Mouse (Mus musculus): ENCODE data around the gene Spsb3. TPM values are rescaled to one million over a fixed set of nuclear protein-coding genes. Genes with fewer than 3 reads are reported as not detected.

Gene Spsb3
- polyA plus RNA-seq, 1 experiment: 55.5 TPM

- Histone ChIP-seq H3K27me3 (replicated peaks; ENCODE audit: control insufficient read depth, insufficient read depth, low read length) (no peaks in the 10 kb centered on the region), H3K4me1 (ENCODE audit: control insufficient read depth, insufficient read depth, low read length) (peaks cover 15% of the 10 kb centered on the region; the same call in 1 of the 2 replicates), H3K4me3 (ENCODE audit: insufficient read depth, low read depth, low read length) (no peak overlapping the region), H3K36me3 (ENCODE audit: control insufficient read depth, insufficient read depth, low read length) (no peaks in the 10 kb centered on the region; the same call in none of the 2 replicates), H3K27ac (ENCODE audit: insufficient read depth, low read depth, low read length) (no peak overlapping the region)
- no peak for DNase-seq
- WGBS: 74% methylated on average over 13 of the region's 13 CpGs
- TF ChIP-seq CTCF (conservative IDR thresholded peaks at IDR 0.05; ENCODE audit: insufficient read depth, insufficient read length, low read depth, low read length) (no peak), POLR2A (IDR thresholded peaks at IDR 0.05; ENCODE audit: low read depth, low read length) (peak; percentile 4)
Observed at GRCm38 (mm10) chr17:24891321-24891720, 4.9 kb downstream of the Spsb3 start.

GRCm38 (mm10) chr17:24892785-24893184 lies 6.3 kb downstream of the Spsb3 start:
- no peaks in the 10 kb centered on the region for H3K27me3 ChIP-seq (replicated peaks; ENCODE audit: control insufficient read depth, insufficient read depth, low read length)
- H3K27ac ChIP-seq (ENCODE audit: insufficient read depth, low read depth, low read length): no peak overlapping the region
- H3K4me1 ChIP-seq (ENCODE audit: control insufficient read depth, insufficient read depth, low read length): peaks cover 14% of the 10 kb centered on the region; the same call in 1 of the 2 replicates
- TF ChIP-seq POLR2A (IDR thresholded peaks at IDR 0.05; ENCODE audit: low read depth, low read length) (no peak), CTCF (conservative IDR thresholded peaks at IDR 0.05; ENCODE audit: insufficient read depth, insufficient read length, low read depth, low read length) (no peak)
- no peak for DNase-seq
- WGBS: 85% methylated on average over 12 of the region's 12 CpGs
- no peaks in the 10 kb centered on the region; the same call in none of the 2 replicates for H3K36me3 ChIP-seq (ENCODE audit: control insufficient read depth, insufficient read depth, low read length)
- H3K4me3 ChIP-seq (ENCODE audit: insufficient read depth, low read depth, low read length): no peak overlapping the region

DNA sequence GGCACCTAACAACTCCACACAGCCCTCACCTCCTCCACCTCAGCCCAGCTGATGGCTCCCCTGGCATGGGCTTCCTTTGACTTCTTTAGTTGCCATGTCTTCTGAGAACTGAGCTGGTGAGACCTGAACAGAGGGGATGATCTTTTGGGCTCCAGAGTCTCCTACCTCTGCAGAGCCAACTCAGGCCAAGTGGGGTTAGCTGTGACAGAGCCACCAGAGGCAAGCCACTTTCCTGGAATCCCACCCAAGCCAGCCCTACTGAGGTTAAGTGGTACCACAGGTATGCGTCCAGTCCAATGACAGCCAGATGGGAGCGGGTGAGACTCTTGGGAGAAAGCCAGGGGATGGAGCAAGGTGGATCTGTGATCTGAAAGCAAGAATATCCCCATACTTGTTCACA lies 6.8 kb downstream of the Spsb3 start:
- TF ChIP-seq CTCF (conservative IDR thresholded peaks at IDR 0.05; ENCODE audit: insufficient read depth, insufficient read length, low read depth, low read length): no peak
- Histone ChIP-seq H3K4me1 (ENCODE audit: control insufficient read depth, insufficient read depth, low read length) (peaks cover 12% of the 10 kb centered on the region; the same call in 1 of the 2 replicates), H3K36me3 (ENCODE audit: control insufficient read depth, insufficient read depth, low read length) (no peaks in the 10 kb centered on the region; the same call in none of the 2 replicates), H3K27ac (ENCODE audit: insufficient read depth, low read depth, low read length) (no peak overlapping the region), H3K27me3 (replicated peaks; ENCODE audit: control insufficient read depth, insufficient read depth, low read length) (no peaks in the 10 kb centered on the region), H3K4me3 (ENCODE audit: insufficient read depth, low read depth, low read length) (no peak overlapping the region)
- 90% methylated on average over 2 of the region's 2 CpGs for WGBS
- DNase-seq: no peak

- H3K4me3 ChIP-seq (ENCODE audit: insufficient read depth, low read depth, low read length): peak overlapping the region; percentile 87
- H3K4me1 ChIP-seq (ENCODE audit: control insufficient read depth, insufficient read depth, low read length): peaks cover 9% of the 10 kb centered on the region; the same call in 1 of the 2 replicates
- no peak for DNase-seq
- peak overlapping the region; percentile 73 for H3K27ac ChIP-seq (ENCODE audit: insufficient read depth, low read depth, low read length)
- TF ChIP-seq POLR2A (IDR thresholded peaks at IDR 0.05; ENCODE audit: low read depth, low read length): no peak
- no peak for TF ChIP-seq CTCF (conservative IDR thresholded peaks at IDR 0.05; ENCODE audit: insufficient read depth, insufficient read length, low read depth, low read length)
- H3K27me3 ChIP-seq (replicated peaks; ENCODE audit: control insufficient read depth, insufficient read depth, low read length): no peaks in the 10 kb centered on the region
- WGBS: 8% methylated on average over 31 of the region's 31 CpGs
- H3K36me3 ChIP-seq (ENCODE audit: control insufficient read depth, insufficient read depth, low read length): no peaks in the 10 kb centered on the region; the same call in none of the 2 replicates
Observed at GRCm38 (mm10) chr17:24894061-24894994, 7.9 kb downstream of the Spsb3 start.

GRCm38 (mm10) chr17:24894995-24895547 lies 8.6 kb downstream of the Spsb3 start, which contains the start of the genes Eme2 and Mrps34:
Eme2 (minus strand) TSS chr17:24895087.
Mrps34 (plus strand) TSS chr17:24895116.
- DNase-seq: peak; percentile 92
- Histone ChIP-seq H3K27me3 (replicated peaks; ENCODE audit: control insufficient read depth, insufficient read depth, low read length) (no peaks in the 10 kb centered on the region), H3K27ac (ENCODE audit: insufficient read depth, low read depth, low read length) (peak within 1 kb of the TSS; percentile 79), H3K36me3 (ENCODE audit: control insufficient read depth, insufficient read depth, low read length) (no peaks in the 10 kb centered on the region; the same call in none of the 2 replicates), H3K4me1 (ENCODE audit: control insufficient read depth, insufficient read depth, low read length) (peaks cover 9% of the 10 kb centered on the region; the same call in 1 of the 2 replicates), H3K4me3 (ENCODE audit: insufficient read depth, low read depth, low read length) (peak within 1 kb of the TSS; percentile 87)
- WGBS: under 1% methylated on average over 62 of the region's 62 CpGs
- TF ChIP-seq POLR2A (IDR thresholded peaks at IDR 0.05; ENCODE audit: low read depth, low read length): peak; percentile 66
- TF ChIP-seq CTCF (conservative IDR thresholded peaks at IDR 0.05; ENCODE audit: insufficient read depth, insufficient read length, low read depth, low read length): no peak

DNA sequence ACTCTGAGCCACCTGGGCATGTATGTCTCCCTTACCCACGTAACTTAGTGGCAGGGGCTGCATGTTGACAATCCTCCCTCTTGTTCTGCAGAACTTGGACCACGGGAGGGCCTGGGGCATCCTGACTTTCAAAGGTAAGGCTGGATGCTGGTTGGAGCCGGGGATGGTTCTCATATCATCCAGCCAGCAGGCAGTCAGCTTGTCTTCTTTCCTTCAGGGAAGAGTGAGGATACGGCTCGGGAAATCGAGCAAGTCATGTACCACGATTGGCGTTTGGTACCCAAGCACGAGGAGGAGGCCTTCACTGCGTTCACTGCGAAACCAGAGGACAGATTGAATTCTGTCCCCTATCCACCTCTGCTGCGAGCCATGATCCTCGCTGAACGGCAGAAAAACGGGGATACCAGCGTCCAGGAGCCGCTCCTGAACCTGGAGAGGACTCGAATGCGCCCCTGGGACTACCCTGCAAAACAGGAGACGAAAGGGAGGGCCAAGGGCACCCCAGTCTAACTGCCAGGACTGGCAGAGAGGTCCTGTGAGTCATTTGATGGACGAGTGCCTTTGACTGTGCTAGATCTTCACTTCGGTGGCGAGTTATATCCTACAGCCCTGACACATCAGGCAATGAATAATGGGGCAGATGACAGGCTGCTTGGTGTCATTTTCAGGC lies 9.3 kb downstream of the Spsb3 start:
- 2% methylated on average over 23 of the region's 23 CpGs for WGBS
- Histone ChIP-seq H3K36me3 (ENCODE audit: control insufficient read depth, insufficient read depth, low read length) (no peaks in the 10 kb centered on the region; the same call in none of the 2 replicates), H3K4me3 (ENCODE audit: insufficient read depth, low read depth, low read length) (peak overlapping the region; percentile 87)

More for the DNA sequence above, 9.3 kb downstream of the Spsb3 start:
- TF ChIP-seq POLR2A (IDR thresholded peaks at IDR 0.05; ENCODE audit: low read depth, low read length) (no peak), CTCF (conservative IDR thresholded peaks at IDR 0.05; ENCODE audit: insufficient read depth, insufficient read length, low read depth, low read length) (no peak)
- no peaks in the 10 kb centered on the region for H3K27me3 ChIP-seq (replicated peaks; ENCODE audit: control insufficient read depth, insufficient read depth, low read length)
- no peak for DNase-seq
- peak overlapping the region; percentile 79 for H3K27ac ChIP-seq (ENCODE audit: insufficient read depth, low read depth, low read length)
- peaks cover 9% of the 10 kb centered on the region; the same call in 1 of the 2 replicates for H3K4me1 ChIP-seq (ENCODE audit: control insufficient read depth, insufficient read depth, low read length)

All from kidney, adult 2 months (tissue).